Mouse (Mus musculus) G1E (cell line): ENCODE measurements around the gene Ppp1r1a.

Experiments used
- CTCF ChIP-seq: IDR thresholded peaks from 2 replicates; pipeline ENCODE4 v1.5.1; 2012; ENCODE audit warnings: low read depth, low read length, inconsistent platforms, mixed read lengths
- GATA1 ChIP-seq: IDR thresholded peaks from 2 replicates; pipeline ENCODE4 v1.6.1; 2012; ENCODE audit warnings: borderline replicate concordance, low read length, inconsistent platforms, mixed read lengths
- POLR2AphosphoS5 ChIP-seq: IDR thresholded peaks from 2 replicates; pipeline ENCODE4 v1.6.1; 2012; ENCODE audit warnings: low read depth, low read length, inconsistent platforms; ENCODE audit not compliant: insufficient replicate concordance
- TAL1 ChIP-seq: conservative IDR thresholded peaks from 2 replicates; pipeline ENCODE4 v1.6.1; 2012; ENCODE audit warnings: low read depth, low read length, inconsistent platforms, mixed read lengths

DNA sequence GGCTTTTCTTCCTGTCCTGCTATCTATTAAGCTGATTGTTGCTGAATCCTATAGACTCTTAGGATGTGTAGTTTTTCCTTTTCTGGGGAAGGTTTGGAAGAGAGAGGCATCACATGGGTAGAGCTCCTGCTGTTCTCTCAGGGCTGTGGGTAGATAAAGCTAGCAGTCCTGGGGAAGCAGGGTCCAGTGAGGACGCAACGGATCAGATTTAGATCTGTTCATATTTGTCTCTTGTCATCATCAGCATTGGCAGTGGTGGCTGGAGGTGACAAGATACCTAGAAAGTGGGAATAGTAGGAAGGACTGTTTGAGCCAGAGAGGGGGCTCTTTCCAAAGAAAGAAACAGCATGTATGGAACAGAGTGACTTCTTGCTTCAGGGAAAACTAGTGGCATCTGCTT lies 2.8 kb downstream of the Ppp1r1a start:
- TF ChIP-seq GATA1: no peak
- TF ChIP-seq TAL1: no peak
- TF ChIP-seq CTCF: no peak
- TF ChIP-seq POLR2AphosphoS5: no peak
